Mouse (Mus musculus) CH12.LX (cell line): ENCODE results near the gene Pik3c2b. TPM values are rescaled to one million over a fixed set of nuclear protein-coding genes. Genes with fewer than 3 reads are reported as not detected.

Source experiments
- DNase-seq: peaks from one replicate; pipeline ENCODE4 v3.0.0-alpha.2; 2013; ENCODE audit errors: extremely low read depth
- H3K27ac ChIP-seq: 2 replicates; pipeline ENCODE4 v1.5.1; 2012; ENCODE audit warnings: low read depth, mild to moderate bottlenecking, control low read depth, moderate library complexity; ENCODE audit not compliant: insufficient read depth
- H3K27me3 ChIP-seq: replicated peaks from 2 replicates; pipeline ENCODE3; 2012; ENCODE audit warnings: inconsistent platforms
- H3K36me3 ChIP-seq, 2 experiments: replicated peaks in 1 of 2; 2 replicates each; pipeline versions ENCODE3 to v1.6.1; 2012; ENCODE audit warnings: inconsistent platforms in 1 of 2, low read length in 1 of 2, mild to moderate bottlenecking in 1 of 2, mixed read lengths in 1 of 2, moderate library complexity in 1 of 2; ENCODE audit not compliant: control insufficient read depth in 1 of 2, insufficient read depth in 1 of 2
- H3K4me1 ChIP-seq, 2 experiments: 2 replicates each; pipeline ENCODE4 v1.6.1; 2012; ENCODE audit warnings: inconsistent platforms in 1 of 2, moderate library complexity in 1 of 2; ENCODE audit not compliant: insufficient read depth in 2 of 2, control insufficient read depth in 1 of 2
- H3K4me2 ChIP-seq: 2 replicates; pipeline ENCODE4 v1.6.1; 2012; ENCODE audit warnings: low read depth, mild to moderate bottlenecking, control low read depth; ENCODE audit not compliant: poor library complexity, insufficient read depth, severe bottlenecking
- H3K4me3 ChIP-seq, 3 experiments: fragments of 150-350 bp in 1 of 3; sonication (generic) in 1 of 3; replicated peaks in 1 of 3; 2 replicates each; pipeline versions ENCODE3 to v1.5.1; 2011 to 2012; ENCODE audit warnings: low read depth in 2 of 3, low read length in 2 of 3, mild to moderate bottlenecking in 2 of 3, moderate library complexity in 2 of 3, control low read depth in 1 of 3, improper control_type of control experiment in 1 of 3, inconsistent platforms in 1 of 3, mixed read lengths in 1 of 3; ENCODE audit not compliant: poor library complexity in 1 of 3
- H3K79me2 ChIP-seq: replicated peaks from 2 replicates; pipeline ENCODE4 v1.6.1; 2012; ENCODE audit warnings: mild to moderate bottlenecking, moderate library complexity; ENCODE audit not compliant: control insufficient read depth, poor library complexity, insufficient read depth, severe bottlenecking; ENCODE audit errors: extremely low read depth
- H3K9ac ChIP-seq: 2 replicates; pipeline ENCODE4 v1.6.1; 2012; ENCODE audit warnings: low read depth, mild to moderate bottlenecking, control low read depth, moderate library complexity; ENCODE audit not compliant: insufficient read depth
- H3K9me3 ChIP-seq: replicated peaks from 2 replicates; pipeline ENCODE3; 2012; ENCODE audit warnings: low read length, inconsistent platforms, mixed read lengths
- BHLHE40 ChIP-seq: IDR thresholded peaks from 2 replicates; pipeline ENCODE4 v1.6.1; 2011; ENCODE audit warnings: mild to moderate bottlenecking, low read depth, low read length, improper control_type of control experiment
- CHD1 ChIP-seq: IDR thresholded peaks from 2 replicates; pipeline ENCODE4 v1.6.1; 2012; ENCODE audit warnings: low read depth, low read length, improper control_type of control experiment, inconsistent platforms
- CHD2 ChIP-seq: IDR thresholded peaks from 2 replicates; pipeline ENCODE4 v1.6.1; 2011; ENCODE audit warnings: low read length, improper control_type of control experiment
- CTCF ChIP-seq, 2 experiments: IDR thresholded peaks in 1 of 2; conservative IDR thresholded peaks in 1 of 2; 2 replicates each; pipeline ENCODE4 v1.5.1; 2011 to 2012; ENCODE audit warnings: low read depth in 2 of 2, low read length in 2 of 2, improper control_type of control experiment in 1 of 2, inconsistent platforms in 1 of 2, mild to moderate bottlenecking in 1 of 2, moderate library complexity in 1 of 2
- E2F4 ChIP-seq: IDR thresholded peaks from 2 replicates; pipeline ENCODE4 v1.6.1; 2011; ENCODE audit warnings: low read depth, low read length, improper control_type of control experiment; ENCODE audit not compliant: insufficient replicate concordance
- ELF1 ChIP-seq: IDR thresholded peaks from 2 replicates; pipeline ENCODE4 v1.6.1; 2014; ENCODE audit warnings: low read depth, mild to moderate bottlenecking, inconsistent platforms, low read length, improper control_type of control experiment
- EP300 ChIP-seq: IDR thresholded peaks from 2 replicates; pipeline ENCODE4 v1.6.1; 2011; ENCODE audit warnings: low read length, improper control_type of control experiment
- ETS1 ChIP-seq: conservative IDR thresholded peaks from 2 replicates; pipeline ENCODE4 v1.6.1; 2012; ENCODE audit warnings: low read depth, mild to moderate bottlenecking, inconsistent platforms, low read length, improper control_type of control experiment, moderate library complexity
- GABPA ChIP-seq: IDR thresholded peaks from 2 replicates; pipeline ENCODE4 v1.6.1; 2012; ENCODE audit warnings: low read depth, low read length, improper control_type of control experiment, inconsistent platforms; ENCODE audit not compliant: insufficient replicate concordance
- HCFC1 ChIP-seq: IDR thresholded peaks from 2 replicates; pipeline ENCODE4 v1.6.1; 2012; ENCODE audit warnings: low read depth, mild to moderate bottlenecking, inconsistent platforms, low read length, improper control_type of control experiment
- IRF4 ChIP-seq: IDR thresholded peaks from 2 replicates; pipeline ENCODE4 v1.6.1; 2014; ENCODE audit warnings: low read depth, mild to moderate bottlenecking, inconsistent platforms, low read length, improper control_type of control experiment
- JUN ChIP-seq: IDR thresholded peaks from 2 replicates; pipeline ENCODE4 v1.6.1; 2011; ENCODE audit warnings: low read depth, mild to moderate bottlenecking, low read length, improper control_type of control experiment, moderate library complexity; ENCODE audit not compliant: insufficient read depth
- JUND ChIP-seq: conservative IDR thresholded peaks from 2 replicates; pipeline ENCODE4 v1.6.1; 2011; ENCODE audit warnings: low read depth, low read length, improper control_type of control experiment
- KAT2A ChIP-seq: IDR thresholded peaks from 2 replicates; pipeline ENCODE4 v1.6.1; 2012; ENCODE audit warnings: low read length, improper control_type of control experiment, inconsistent platforms; ENCODE audit not compliant: insufficient replicate concordance
- MAFK ChIP-seq: IDR thresholded peaks from 2 replicates; pipeline ENCODE4 v1.6.1; 2011; ENCODE audit warnings: low read length, improper control_type of control experiment; ENCODE audit not compliant: insufficient replicate concordance
- MAX ChIP-seq: IDR thresholded peaks from 2 replicates; pipeline ENCODE4 v1.6.1; 2011; ENCODE audit warnings: low read length, improper control_type of control experiment
- MAZ ChIP-seq: IDR thresholded peaks from 2 replicates; pipeline ENCODE4 v1.6.1; 2012; ENCODE audit warnings: low read depth, mild to moderate bottlenecking, inconsistent platforms, low read length, improper control_type of control experiment, moderate library complexity
- MEF2A ChIP-seq: IDR thresholded peaks from 2 replicates; pipeline ENCODE4 v1.6.1; 2014; ENCODE audit warnings: low read depth, mild to moderate bottlenecking, inconsistent platforms, low read length, improper control_type of control experiment, borderline replicate concordance
- NELFE ChIP-seq: IDR thresholded peaks from 2 replicates; pipeline ENCODE4 v1.6.1; 2011; ENCODE audit warnings: low read depth, low read length, improper control_type of control experiment
- NRF1 ChIP-seq: IDR thresholded peaks from 2 replicates; pipeline ENCODE4 v1.6.1; 2014; ENCODE audit warnings: low read depth, mild to moderate bottlenecking, inconsistent platforms, low read length, improper control_type of control experiment, moderate library complexity
- POLR2A ChIP-seq: IDR thresholded peaks from 2 replicates; pipeline ENCODE4 v1.6.1; 2011; ENCODE audit warnings: low read depth, mild to moderate bottlenecking, improper control_type of control experiment, low read length
- POLR2AphosphoS2 ChIP-seq: IDR thresholded peaks from 2 replicates; pipeline ENCODE4 v1.6.1; 2011; ENCODE audit warnings: low read depth, low read length, improper control_type of control experiment
- RAD21 ChIP-seq: IDR thresholded peaks from 2 replicates; pipeline ENCODE4 v1.6.1; 2011; ENCODE audit warnings: low read depth, mild to moderate bottlenecking, low read length, improper control_type of control experiment, moderate library complexity
- RCOR1 ChIP-seq: conservative IDR thresholded peaks from 2 replicates; pipeline ENCODE4 v1.6.1; 2012; ENCODE audit warnings: low read depth, mild to moderate bottlenecking, inconsistent platforms, low read length, improper control_type of control experiment
- SIN3A ChIP-seq: IDR thresholded peaks from 2 replicates; pipeline ENCODE4 v1.6.1; 2012; ENCODE audit warnings: low read length, improper control_type of control experiment, inconsistent platforms
- SMC3 ChIP-seq: IDR thresholded peaks from 2 replicates; pipeline ENCODE4 v1.6.1; 2011; ENCODE audit warnings: low read depth, low read length, improper control_type of control experiment
- TBP ChIP-seq: conservative IDR thresholded peaks from 2 replicates; pipeline ENCODE4 v1.6.1; 2011; ENCODE audit warnings: low read depth, low read length, improper control_type of control experiment
- TCF12 ChIP-seq: IDR thresholded peaks from 2 replicates; pipeline ENCODE4 v1.6.1; 2014; ENCODE audit warnings: low read depth, mild to moderate bottlenecking, inconsistent platforms, low read length, improper control_type of control experiment
- UBTF ChIP-seq: IDR thresholded peaks from 2 replicates; pipeline ENCODE4 v1.6.1; 2012; ENCODE audit warnings: low read depth, mild to moderate bottlenecking, inconsistent platforms, low read length, improper control_type of control experiment, moderate library complexity
- USF1 ChIP-seq: IDR thresholded peaks from 2 replicates; pipeline ENCODE4 v1.6.1; 2014; ENCODE audit warnings: low read depth, mild to moderate bottlenecking, inconsistent platforms, low read length, improper control_type of control experiment
- ZC3H11A ChIP-seq: IDR thresholded peaks from 2 replicates; pipeline ENCODE4 v1.6.1; 2012; ENCODE audit warnings: low read depth, mild to moderate bottlenecking, inconsistent platforms, low read length, improper control_type of control experiment
- ZMIZ1 ChIP-seq: IDR thresholded peaks from 2 replicates; pipeline ENCODE4 v1.6.1; 2012; ENCODE audit warnings: low read depth, mild to moderate bottlenecking, inconsistent platforms, low read length, improper control_type of control experiment
- dilution Hi-C: fragments of 300-500 bp; cut with MboI; formaldehyde crosslinking; loops from 2 replicates; pipeline ENCODE4 v1.14.3; 2020; ENCODE audit warnings: low sequenced_read_pairs; ENCODE audit not compliant: extremely low pct_unique_long_range_greater_than_20kb, extremely low pct_ligation_motif_present
- in situ Hi-C: fragments of 300-500 bp; cut with MboI; formaldehyde crosslinking; loops from 3 replicates; pipeline ENCODE4 v1.14.3; 2019; ENCODE audit warnings: low sequenced_read_pairs, low pct_ligation_motif_present, low pct_unique_long_range_greater_than_20kb, mixed read lengths
- polyA plus RNA-seq: library from polyadenylated mRNA; unstranded; fragments of >175 nt; gene quantifications from 2 replicates; pipeline ENCODE4 v1.2.1, GENCODE M21; 2012; ENCODE audit warnings: low read depth; ENCODE audit not compliant: insufficient read length
- total RNA-seq, 2 experiments: library from RNA; depleted of rRNA; stranded (reverse); fragments of 300-350 nt in 1 of 2; fragments of >200 nt in 1 of 2; gene quantifications; 2 replicates each; pipeline ENCODE4 v1.2.3; 2012 to 2014

Pik3c2b gene
- total and polyA plus RNA-seq, 3 experiments = 8.7 to 16.5 (median 12.0) TPM

DNA sequence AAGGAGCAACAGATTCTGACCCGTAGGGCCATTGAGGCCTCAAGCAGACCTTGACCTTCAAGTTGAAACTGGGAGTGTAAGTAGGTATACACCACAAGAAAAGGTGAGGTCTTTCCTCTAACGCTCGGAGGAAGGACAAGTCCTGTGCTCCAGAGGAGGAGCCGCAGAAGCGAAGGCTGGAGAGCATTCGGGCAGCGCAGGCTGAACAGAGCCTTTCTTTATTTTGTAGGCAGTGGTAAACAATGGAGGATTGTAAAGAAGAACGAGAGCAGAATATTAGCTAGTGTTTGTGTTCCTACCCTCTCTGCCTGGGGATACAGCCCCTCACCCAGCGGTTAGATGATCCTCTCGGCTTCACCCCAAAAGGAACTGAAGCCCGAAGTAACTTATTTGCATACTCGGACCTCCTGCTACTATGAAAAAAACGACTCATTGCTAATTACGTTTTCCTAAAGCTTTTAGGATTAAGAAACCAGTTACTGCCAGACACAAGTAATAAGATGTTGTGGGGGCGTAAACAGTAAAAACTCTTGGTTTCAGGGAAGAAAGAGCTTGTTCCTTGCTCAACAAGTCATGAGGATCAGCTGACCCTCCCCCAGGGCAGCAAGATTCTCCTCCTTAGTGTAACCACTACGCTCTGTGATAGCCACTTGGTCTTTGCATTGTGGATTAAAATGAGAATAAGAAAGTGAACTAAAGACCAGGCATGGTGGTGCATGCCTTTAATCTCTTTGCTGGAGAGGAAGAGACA lies 84.2 kb downstream of the Pik3c2b start (continued):
- TF ChIP-seq ETS1 = 0 out of 2 replicates have a peak, but pooled peaks have one; percentile 24
- no peak for TF ChIP-seq CTCF (conservative IDR thresholded peaks at IDR 0.05 in 1 of 2, IDR thresholded peaks at IDR 0.05 in 1 of 2; ENCODE audit: low read depth in 2 of 2, low read length in 2 of 2)
- TF ChIP-seq POLR2AphosphoS2 = peak; percentile 40; the same call in 1 of the 2 replicates
- no peak for TF ChIP-seq RCOR1
- TF ChIP-seq JUN = no peak

DNA sequence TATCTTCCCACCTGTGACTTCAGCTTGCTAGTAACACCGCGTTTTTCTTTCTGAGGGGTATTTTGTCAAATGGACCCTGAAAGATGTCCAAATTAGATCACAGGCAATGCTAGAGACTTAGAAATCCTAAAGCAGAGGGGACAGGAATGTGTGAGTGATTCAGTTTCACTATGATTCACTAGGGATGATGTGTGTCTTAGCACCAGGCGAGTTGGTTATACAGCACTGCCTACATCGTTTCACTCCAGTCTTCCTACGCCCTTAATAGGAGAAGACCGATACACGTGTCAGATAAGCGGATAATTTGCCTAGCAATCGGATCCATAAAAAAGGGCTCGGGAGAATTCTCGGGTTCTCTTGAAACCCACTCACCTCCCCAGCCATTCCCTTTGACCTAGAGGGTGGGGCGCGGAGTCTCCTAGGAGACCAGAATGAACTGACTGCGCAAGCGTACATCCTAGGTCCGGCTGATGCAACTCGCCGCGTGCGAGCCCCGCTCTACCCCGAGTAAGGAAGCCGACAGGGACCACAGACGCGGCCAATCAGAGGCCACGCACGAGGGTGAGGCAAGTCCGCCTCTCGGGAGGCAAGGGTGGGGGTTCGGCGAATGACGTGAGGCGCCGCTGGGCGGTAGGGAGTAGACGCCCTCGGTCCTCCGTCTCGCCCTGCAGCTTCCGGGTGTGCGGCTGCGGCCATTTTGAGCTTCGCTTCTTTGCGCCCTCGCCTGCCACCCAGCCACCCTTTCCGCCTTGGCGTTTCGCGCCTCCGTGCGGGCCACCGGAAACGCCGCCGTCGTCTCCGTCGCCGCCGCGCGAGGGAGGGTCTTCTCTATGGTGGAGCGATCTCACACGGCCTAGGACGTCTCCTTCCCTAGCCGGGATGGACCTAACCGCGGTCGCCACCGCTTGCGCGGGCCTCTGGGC lies 85.4 kb downstream of the Pik3c2b start, which contains the start of gene Ppp1r15b:
Gene Ppp1r15b (plus strand): TSS at position 506 of the 923 bp plus-strand sequence.
- H3K4me2 ChIP-seq = peak within 1 kb of the TSS; percentile 95
- peak within 1 kb of the TSS; percentile 96 for H3K9ac ChIP-seq
- DNase-seq = peak; percentile 99
- H3K4me1 ChIP-seq = peaks cover 0 to 5% of the 10 kb centered on the region in 2 experiments; a peak in 2 of 4 replicates
- H3K9me3 ChIP-seq = no peaks in the 10 kb centered on the region
- peak within 1 kb of the TSS; percentile 96 for H3K27ac ChIP-seq
- dilution Hi-C loops = no loop called here
- in situ Hi-C loops = no loop called here
- no peaks in the 10 kb centered on the region for H3K27me3 ChIP-seq
- peak within 1 kb of the TSS; percentile 94 to 99 (median 98) for H3K4me3 ChIP-seq
- peaks cover 25 to 27% of the 10 kb centered on the region in 2 experiments for H3K36me3 ChIP-seq
- peaks cover 47% of the 10 kb centered on the region for H3K79me2 ChIP-seq
- TF ChIP-seq ZMIZ1 (0 out of 2 replicates have a peak, but pooled peaks have one; percentile 40), RAD21 (no peak), MAFK (no peak), KAT2A (0 out of 2 replicates have a peak, but pooled peaks have one; percentile 61), ETS1 (peak; percentile 46), MAZ (peak; percentile 95; the same call in 1 of the 2 replicates), EP300 (peak; percentile 90), ZC3H11A (no peak), GABPA (no peak), POLR2A (peak; percentile 79), CHD2 (peak; percentile 58; the same call in 1 of the 2 replicates), NRF1 (peak; percentile 82), TCF12 (peak; percentile 89), MEF2A (peak; percentile 69), TBP (peak; percentile 74), USF1 (0 out of 2 replicates have a peak, but pooled peaks have one; percentile 9), ELF1 (peak; percentile 99), HCFC1 (peak; percentile 83), SMC3 (no peak), E2F4 (peak; percentile 24; the same call in 1 of the 2 replicates), IRF4 (peak; percentile 97), SIN3A (peak; percentile 75), CHD1 (no peak), JUN (peak; percentile 91), JUND (peak; percentile 96), BHLHE40 (peak; percentile 82), UBTF (peak; percentile 83; the same call in 1 of the 2 replicates), MAX (peak; percentile 98), POLR2AphosphoS2 (0 out of 2 replicates have a peak, but pooled peaks have one; percentile 47), NELFE (peak; percentile 70)
